Mouse (Mus musculus) cerebellum, adult 2 months (tissue): ENCODE results near the gene Rbpj. TPM values are rescaled to one million over a fixed set of nuclear protein-coding genes. Genes with fewer than 3 reads are reported as not detected.
A peak's percentile ranks its signal among the peaks of the same experiment; 100 is the strongest.

Source experiments
- DNase-seq, 2 experiments: peaks; one replicate each; pipeline ENCODE4 v3.0.0; 2021
- H3K27ac ChIP-seq: fragments of 200-500 bp; 2 replicates; pipeline ENCODE4 v1.5.1; 2012; ENCODE audit warnings: low read length, control low read depth, inconsistent platforms; ENCODE audit not compliant: insufficient read depth
- H3K27me3 ChIP-seq: fragments of 200-500 bp; 2 replicates; pipeline ENCODE4 v1.6.1; 2012; ENCODE audit warnings: inconsistent platforms, mild to moderate bottlenecking, low read length, moderate library complexity; ENCODE audit not compliant: control insufficient read depth, insufficient read depth
- H3K4me1 ChIP-seq: fragments of 200-500 bp; 2 replicates; pipeline ENCODE4 v1.6.1; 2011; ENCODE audit warnings: low read length; ENCODE audit not compliant: control insufficient read depth, insufficient read depth
- H3K4me3 ChIP-seq: fragments of 200-500 bp; replicated peaks from 2 replicates; pipeline ENCODE3; 2011; ENCODE audit warnings: mild to moderate bottlenecking, low read depth, low read length, control low read depth; ENCODE audit not compliant: insufficient read depth
- CTCF ChIP-seq: fragments of 200-500 bp; IDR thresholded peaks from 2 replicates; pipeline ENCODE4 v1.5.1; 2011; ENCODE audit warnings: low read depth, mild to moderate bottlenecking, control low read depth, low read length, moderate library complexity, borderline replicate concordance; ENCODE audit not compliant: insufficient read depth
- POLR2A ChIP-seq: fragments of 200-500 bp; IDR thresholded peaks from 2 replicates; pipeline ENCODE4 v1.6.1; 2011; ENCODE audit warnings: low read length, control low read depth, borderline replicate concordance; ENCODE audit not compliant: insufficient read depth
- WGBS: fragments of 180-500 bp; shearing (Covaris S2); methylation state at CpG from one replicate; pipeline ENCODE4 v1.1.7; 2018; 5-methylcytosine and 5-hydroxymethylcytosine counted together
- polyA plus RNA-seq: library from polyadenylated mRNA; depleted of rRNA; stranded (reverse); fragments of >200 nt; gene quantifications from 2 replicates; pipeline ENCODE4 v1.2.3, GENCODE M21; 2012

The Rbpj gene
- polyA plus RNA-seq, 1 experiment, result 19.6 TPM

- TF ChIP-seq CTCF, result no peak
- no peak for TF ChIP-seq POLR2A
- Histone ChIP-seq H3K27me3 (no peaks in the 10 kb centered on the region), H3K4me3 (no peak overlapping the region), H3K4me1 (no peaks in the 10 kb centered on the region), H3K27ac (no peak overlapping the region)
- WGBS, result 41% methylated on average over 11 of the region's 11 CpGs
- DNase-seq, result no peak
Observed at GRCm38 (mm10) chr5:53486966-53487592, 21.1 kb downstream of the Rbpj start.

- TF ChIP-seq CTCF (no peak), POLR2A (no peak)
- Histone ChIP-seq H3K27me3 (no peaks in the 10 kb centered on the region), H3K4me1 (peaks cover 6% of the 10 kb centered on the region; the same call in 1 of the 2 replicates), H3K27ac (no peak overlapping the region), H3K4me3 (no peak overlapping the region)
- 67% methylated on average over 5 of the region's 5 CpGs for WGBS
- no peak for DNase-seq
Observed at GRCm38 (mm10) chr5:53490697-53491099, 24.7 kb downstream of the Rbpj start.

DNA sequence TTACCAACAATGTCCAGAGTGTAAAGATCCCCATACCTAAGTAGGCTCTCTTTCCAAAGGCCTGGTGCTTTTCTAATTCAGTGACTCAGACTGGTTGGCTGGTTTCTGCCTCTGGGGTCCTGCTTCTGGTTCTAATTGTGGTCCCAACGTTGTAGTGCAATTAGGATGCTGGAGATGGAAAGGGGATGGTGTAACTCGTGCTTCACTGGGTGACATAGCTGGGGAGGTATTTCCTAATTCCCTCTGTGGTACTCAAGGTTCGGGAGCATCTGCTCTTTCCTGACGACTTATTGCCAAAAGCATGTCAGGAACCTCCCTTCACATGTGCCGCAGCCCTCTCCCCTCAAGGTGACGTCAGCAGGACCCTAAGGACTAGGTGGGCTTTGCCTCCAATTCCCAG lies 27.8 kb downstream of the Rbpj start:
- TF ChIP-seq POLR2A (no peak), CTCF (no peak)
- DNase-seq, result no peak
- 69% methylated on average over 6 of the region's 6 CpGs for WGBS
- no peaks in the 10 kb centered on the region for H3K27me3 ChIP-seq
- H3K4me3 ChIP-seq, result no peak overlapping the region
- H3K4me1 ChIP-seq, result peaks cover 8% of the 10 kb centered on the region; the same call in 1 of the 2 replicates
- no peak overlapping the region for H3K27ac ChIP-seq

- no peak overlapping the region for H3K4me3 ChIP-seq
- no peaks in the 10 kb centered on the region for H3K27me3 ChIP-seq
- DNase-seq, result peak; percentile 65 to 76
- no peak overlapping the region for H3K27ac ChIP-seq
- peaks cover 8% of the 10 kb centered on the region; the same call in 1 of the 2 replicates for H3K4me1 ChIP-seq
- TF ChIP-seq POLR2A (no peak), CTCF (no peak)
- WGBS, result 12% methylated on average over 17 of the region's 17 CpGs
Observed at GRCm38 (mm10) chr5:53494536-53495159, 28.7 kb downstream of the Rbpj start.

DNA sequence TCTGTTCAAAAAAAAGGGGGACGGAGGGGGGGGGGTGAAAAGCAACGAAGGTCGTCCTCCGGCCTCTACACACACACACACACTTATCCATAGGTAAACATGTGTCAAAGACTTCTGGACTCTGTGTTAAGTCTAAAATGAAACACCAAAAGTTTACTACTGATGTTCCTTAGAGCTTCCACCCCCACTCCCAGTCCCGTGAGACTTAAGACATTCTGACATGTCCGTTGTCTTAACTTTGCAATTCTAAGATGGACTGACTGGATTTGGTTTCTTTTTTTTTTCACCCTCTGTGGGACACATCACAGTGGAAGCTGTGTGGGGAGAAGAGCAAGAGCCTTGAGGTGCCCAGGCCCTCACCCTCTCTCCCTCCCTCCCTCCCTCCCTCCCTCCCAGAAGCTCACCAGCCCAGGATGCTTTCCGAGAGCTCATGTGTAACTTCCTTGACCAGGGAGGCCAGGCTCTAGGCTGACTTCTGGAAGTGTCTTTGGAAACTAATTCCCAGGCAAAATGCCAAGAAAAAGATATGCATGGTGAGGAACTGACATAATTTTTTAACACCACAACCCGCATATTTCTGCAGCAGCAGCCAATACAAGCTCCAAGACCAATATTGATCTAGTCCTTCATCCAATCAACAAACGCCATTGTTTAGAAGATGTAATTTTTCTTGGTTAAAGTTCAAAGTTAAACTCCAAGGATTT lies 31.0 kb downstream of the Rbpj start:
- TF ChIP-seq POLR2A (no peak), CTCF (no peak)
- Histone ChIP-seq H3K4me3 (no peak overlapping the region), H3K4me1 (peaks cover 8% of the 10 kb centered on the region; the same call in 1 of the 2 replicates), H3K27ac (no peak overlapping the region), H3K27me3 (no peaks in the 10 kb centered on the region)
- 90% methylated on average over 9 of the region's 9 CpGs for WGBS
- no peak for DNase-seq

- H3K4me1 ChIP-seq, result peaks cover 8% of the 10 kb centered on the region; the same call in 1 of the 2 replicates
- no peak for DNase-seq
- H3K27ac ChIP-seq, result no peak overlapping the region
- no peak for TF ChIP-seq CTCF
- TF ChIP-seq POLR2A, result no peak
- 92% methylated on average over 3 of the region's 3 CpGs for WGBS
- H3K27me3 ChIP-seq, result no peaks in the 10 kb centered on the region
- H3K4me3 ChIP-seq, result no peak overlapping the region
Observed at GRCm38 (mm10) chr5:53499571-53499970, 33.6 kb downstream of the Rbpj start.

DNA sequence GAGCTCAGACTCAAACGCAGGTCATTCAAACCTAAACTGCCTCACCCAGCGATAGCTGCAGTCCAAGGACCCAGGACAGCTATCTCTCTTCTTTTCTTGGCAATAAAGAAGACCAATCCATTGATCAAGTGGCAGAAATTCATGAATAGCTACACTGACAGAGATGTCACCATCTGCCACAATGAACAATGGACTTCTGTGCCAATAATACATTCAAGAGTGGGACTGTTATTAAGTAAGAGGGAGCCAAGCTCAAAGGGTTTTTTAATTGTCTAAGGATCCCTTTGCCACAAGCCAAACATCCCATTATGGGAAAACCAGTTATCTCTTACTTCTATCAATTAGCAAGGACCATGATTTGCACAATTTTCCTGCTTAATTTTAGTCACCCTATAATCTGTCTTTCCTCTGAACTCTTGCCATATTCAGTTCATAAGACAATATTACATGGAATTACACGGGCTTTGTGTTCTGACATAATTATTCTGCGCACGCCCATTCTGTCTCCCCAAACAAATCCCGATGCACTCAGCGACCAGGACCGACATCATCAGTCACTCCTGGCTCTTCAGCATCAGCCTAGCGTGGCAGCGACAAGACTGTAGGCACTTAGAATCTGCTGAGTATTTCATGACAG lies 34.7 kb downstream of the Rbpj start:
- no peak overlapping the region for H3K27ac ChIP-seq
- 52% methylated on average over 10 of the region's 10 CpGs for WGBS
- DNase-seq, result no peak
- 0 out of 2 replicates have a peak, but pooled peaks cover 3% of the 10 kb centered on the region for H3K4me1 ChIP-seq
- no peak for TF ChIP-seq CTCF
- no peak for TF ChIP-seq POLR2A
- no peak overlapping the region for H3K4me3 ChIP-seq
- no peaks in the 10 kb centered on the region for H3K27me3 ChIP-seq
